Mouse (Mus musculus): Measurements from ENCODE around the gene Klhl6. TPM values are rescaled to one million over a fixed set of nuclear protein-coding genes. Genes with fewer than 3 reads are reported as not detected.

The Klhl6 gene
- polyA plus RNA-seq, 1 experiment, result 0.16 TPM

DNA sequence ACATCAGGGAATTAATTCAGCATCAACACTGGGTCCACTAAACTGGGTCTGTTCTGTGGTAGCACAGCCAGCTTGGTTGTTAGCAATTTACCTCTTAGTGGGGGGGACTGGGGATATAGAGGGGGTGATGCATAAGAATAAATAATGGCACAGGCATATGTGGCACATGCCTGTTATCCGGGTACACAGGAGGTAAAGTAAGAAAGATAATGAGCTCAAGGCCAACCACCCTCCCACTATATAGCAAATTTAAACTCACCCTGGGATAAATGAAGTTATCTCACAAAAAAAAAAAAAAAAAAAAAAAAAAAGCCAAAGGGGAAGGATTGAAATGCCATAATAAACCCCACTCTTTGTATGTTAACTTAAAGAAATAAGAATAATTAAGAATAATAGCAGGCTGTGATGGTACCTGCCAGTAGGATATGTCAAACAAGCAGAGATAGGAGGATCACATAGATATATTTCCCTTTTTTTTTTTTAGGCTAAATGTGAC lies 14.9 kb downstream of the Klhl6 start:
- no peak overlapping the region for H3ac ChIP-seq (ENCODE audit: control insufficient read depth, insufficient read length, low read depth)
- TF ChIP-seq MYOG (IDR thresholded peaks at IDR 0.05; ENCODE audit: control insufficient read depth, extremely low read depth, insufficient read length) (no peak), USF1 (IDR thresholded peaks at IDR 0.05; ENCODE audit: low read depth) (no peak), CEBPB (IDR thresholded peaks at IDR 0.05; ENCODE audit: low read depth) (no peak)
- no peaks in the 10 kb centered on the region for H3K27me3 ChIP-seq (ENCODE audit: control insufficient read depth, insufficient read depth, insufficient read length)
- no peaks in the 10 kb centered on the region for H3K79me2 ChIP-seq (ENCODE audit: control insufficient read depth, insufficient read depth)
- H3K36me3 ChIP-seq (ENCODE audit: control insufficient read depth, insufficient read depth), result no peaks in the 10 kb centered on the region
- H3K4me3 ChIP-seq (ENCODE audit: insufficient read depth, poor library complexity, severe bottlenecking), result no peak overlapping the region
- H3K79me3 ChIP-seq (ENCODE audit: low read depth), result no peaks in the 10 kb centered on the region

- H3ac ChIP-seq (ENCODE audit: control insufficient read depth, insufficient read length, low read depth), result no peak overlapping the region
- H3K79me2 ChIP-seq (ENCODE audit: control insufficient read depth, insufficient read depth), result no peaks in the 10 kb centered on the region
- TF ChIP-seq MYOD1 (IDR thresholded peaks at IDR 0.05; ENCODE audit: control insufficient read depth, insufficient read length, low read depth), result no peak
- TF ChIP-seq FOSL1 (IDR thresholded peaks at IDR 0.05; ENCODE audit: insufficient read depth, low read length, poor library complexity, severe bottlenecking), result no peak
- TF ChIP-seq USF1 (IDR thresholded peaks at IDR 0.05; ENCODE audit: low read depth), result no peak
- TF ChIP-seq CTCF (IDR thresholded peaks at IDR 0.05; ENCODE audit: control insufficient read depth, insufficient read depth, insufficient read length), result no peak
- TF ChIP-seq CEBPB (IDR thresholded peaks at IDR 0.05; ENCODE audit: low read depth), result no peak
- TF ChIP-seq MAX (IDR thresholded peaks at IDR 0.05), result no peak
- TF ChIP-seq MYOG (IDR thresholded peaks at IDR 0.05; ENCODE audit: control insufficient read depth, extremely low read depth, insufficient read length), result no peak
- no peak overlapping the region for H3K4me3 ChIP-seq (ENCODE audit: insufficient read depth, poor library complexity, severe bottlenecking)
- H3K36me3 ChIP-seq (ENCODE audit: control insufficient read depth, insufficient read depth), result no peaks in the 10 kb centered on the region
- H3K27me3 ChIP-seq (ENCODE audit: control insufficient read depth, insufficient read depth, insufficient read length), result no peaks in the 10 kb centered on the region
- no peaks in the 10 kb centered on the region for H3K79me3 ChIP-seq (ENCODE audit: low read depth)
Observed at GRCm38 (mm10) chr16:19966976-19967375, 15.9 kb downstream of the Klhl6 start.

DNA sequence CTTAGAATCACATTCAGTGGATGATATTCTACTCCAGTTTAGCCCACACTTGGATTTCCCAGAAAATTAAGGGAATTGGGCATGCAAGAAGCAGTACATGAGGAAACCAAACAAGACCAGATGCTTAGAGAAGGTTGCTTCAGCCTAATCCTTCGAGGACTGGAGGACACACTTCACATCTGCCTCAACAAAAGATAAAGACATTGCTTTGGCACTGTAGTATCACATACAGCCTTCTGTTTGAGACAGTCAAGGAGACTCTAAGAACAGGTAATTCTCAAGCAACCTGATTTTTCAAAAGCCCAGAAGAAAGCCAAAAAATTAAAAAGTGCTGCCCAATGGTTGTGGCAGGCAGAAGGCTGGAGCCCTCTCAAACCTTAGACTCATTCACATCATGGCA lies 16.4 kb downstream of the Klhl6 start:
- H3K27me3 ChIP-seq (ENCODE audit: control insufficient read depth, insufficient read depth, insufficient read length), result no peaks in the 10 kb centered on the region
- no peaks in the 10 kb centered on the region for H3K79me3 ChIP-seq (ENCODE audit: low read depth)
- no peaks in the 10 kb centered on the region for H3K79me2 ChIP-seq (ENCODE audit: control insufficient read depth, insufficient read depth)
- H3K36me3 ChIP-seq (ENCODE audit: control insufficient read depth, insufficient read depth), result no peaks in the 10 kb centered on the region
- no peak overlapping the region for H3ac ChIP-seq (ENCODE audit: control insufficient read depth, insufficient read length, low read depth)
- TF ChIP-seq MYOD1 (IDR thresholded peaks at IDR 0.05; ENCODE audit: control insufficient read depth, insufficient read length, low read depth), result no peak
- TF ChIP-seq CTCF (IDR thresholded peaks at IDR 0.05; ENCODE audit: control insufficient read depth, insufficient read depth, insufficient read length), result no peak
- no peak for TF ChIP-seq FOSL1 (IDR thresholded peaks at IDR 0.05; ENCODE audit: insufficient read depth, low read length, poor library complexity, severe bottlenecking)
- no peak for TF ChIP-seq CEBPB (IDR thresholded peaks at IDR 0.05; ENCODE audit: low read depth)
- TF ChIP-seq USF1 (IDR thresholded peaks at IDR 0.05; ENCODE audit: low read depth), result no peak
- TF ChIP-seq MYOG (IDR thresholded peaks at IDR 0.05; ENCODE audit: control insufficient read depth, extremely low read depth, insufficient read length), result no peak
- no peak for TF ChIP-seq MAX (IDR thresholded peaks at IDR 0.05)
- no peak overlapping the region for H3K4me3 ChIP-seq (ENCODE audit: insufficient read depth, poor library complexity, severe bottlenecking)

DNA sequence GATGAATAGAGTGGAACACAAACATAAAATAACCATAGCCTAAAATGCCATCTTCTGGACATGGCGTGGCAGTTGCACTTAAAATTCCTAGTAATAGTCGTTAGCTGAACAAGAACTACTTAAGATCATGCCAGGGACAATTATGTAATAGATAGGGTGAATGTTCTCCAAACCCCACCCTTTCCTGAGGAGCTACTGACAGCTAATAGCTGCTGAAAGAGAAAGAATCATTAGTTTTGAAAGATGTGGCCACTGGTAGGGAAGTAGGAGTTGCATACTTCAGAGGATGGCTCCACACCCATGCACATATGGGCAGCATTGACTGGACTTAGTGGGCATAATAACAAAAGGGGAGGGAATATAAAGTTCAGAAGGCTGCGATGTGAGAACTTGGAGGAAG lies 19.9 kb downstream of the Klhl6 start:
- no peaks in the 10 kb centered on the region for H3K79me3 ChIP-seq (ENCODE audit: low read depth)
- no peaks in the 10 kb centered on the region for H3K27me3 ChIP-seq (ENCODE audit: control insufficient read depth, insufficient read depth, insufficient read length)
- H3K4me3 ChIP-seq (ENCODE audit: insufficient read depth, poor library complexity, severe bottlenecking), result no peak overlapping the region
- H3ac ChIP-seq (ENCODE audit: control insufficient read depth, insufficient read length, low read depth), result no peak overlapping the region
- TF ChIP-seq FOSL1 (IDR thresholded peaks at IDR 0.05; ENCODE audit: insufficient read depth, low read length, poor library complexity, severe bottlenecking) (no peak), CTCF (IDR thresholded peaks at IDR 0.05; ENCODE audit: control insufficient read depth, insufficient read depth, insufficient read length) (no peak), CEBPB (IDR thresholded peaks at IDR 0.05; ENCODE audit: low read depth) (no peak), MYOD1 (IDR thresholded peaks at IDR 0.05; ENCODE audit: control insufficient read depth, insufficient read length, low read depth) (no peak), MAX (IDR thresholded peaks at IDR 0.05) (no peak), USF1 (IDR thresholded peaks at IDR 0.05; ENCODE audit: low read depth) (no peak), MYOG (IDR thresholded peaks at IDR 0.05; ENCODE audit: control insufficient read depth, extremely low read depth, insufficient read length) (no peak)
- no peaks in the 10 kb centered on the region for H3K36me3 ChIP-seq (ENCODE audit: control insufficient read depth, insufficient read depth)
- no peaks in the 10 kb centered on the region for H3K79me2 ChIP-seq (ENCODE audit: control insufficient read depth, insufficient read depth)

DNA sequence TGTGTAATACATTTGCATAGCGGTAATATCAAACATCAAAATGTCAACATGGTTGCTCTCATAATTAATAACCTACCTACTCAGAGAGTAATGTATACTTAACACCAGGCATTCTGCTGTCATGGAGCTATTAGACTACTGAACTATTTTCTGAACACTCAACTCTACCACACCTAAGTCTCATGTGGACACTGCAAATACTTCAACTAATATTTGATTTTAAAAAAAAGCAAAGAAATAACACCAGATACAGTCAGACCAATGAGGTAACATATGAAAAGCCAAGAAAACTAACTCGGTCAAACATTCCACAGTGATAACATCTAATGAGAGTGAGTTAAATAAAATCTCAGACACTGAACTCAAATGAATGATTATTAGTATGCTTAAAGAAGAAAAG lies 21.8 kb downstream of the Klhl6 start:
- no peaks in the 10 kb centered on the region for H3K36me3 ChIP-seq (ENCODE audit: control insufficient read depth, insufficient read depth)
- no peaks in the 10 kb centered on the region for H3K27me3 ChIP-seq (ENCODE audit: control insufficient read depth, insufficient read depth, insufficient read length)
- H3K79me2 ChIP-seq (ENCODE audit: control insufficient read depth, insufficient read depth), result no peaks in the 10 kb centered on the region
- no peak overlapping the region for H3K4me3 ChIP-seq (ENCODE audit: insufficient read depth, poor library complexity, severe bottlenecking)
- H3ac ChIP-seq (ENCODE audit: control insufficient read depth, insufficient read length, low read depth), result no peak overlapping the region
- TF ChIP-seq CTCF (IDR thresholded peaks at IDR 0.05; ENCODE audit: control insufficient read depth, insufficient read depth, insufficient read length), result no peak
- no peak for TF ChIP-seq MYOD1 (IDR thresholded peaks at IDR 0.05; ENCODE audit: control insufficient read depth, insufficient read length, low read depth)
- no peak for TF ChIP-seq FOSL1 (IDR thresholded peaks at IDR 0.05; ENCODE audit: insufficient read depth, low read length, poor library complexity, severe bottlenecking)
- no peak for TF ChIP-seq MYOG (IDR thresholded peaks at IDR 0.05; ENCODE audit: control insufficient read depth, extremely low read depth, insufficient read length)
- no peak for TF ChIP-seq USF1 (IDR thresholded peaks at IDR 0.05; ENCODE audit: low read depth)
- TF ChIP-seq MAX (IDR thresholded peaks at IDR 0.05), result no peak
- no peak for TF ChIP-seq CEBPB (IDR thresholded peaks at IDR 0.05; ENCODE audit: low read depth)
- no peaks in the 10 kb centered on the region for H3K79me3 ChIP-seq (ENCODE audit: low read depth)

- H3K4me3 ChIP-seq (ENCODE audit: insufficient read depth, poor library complexity, severe bottlenecking), result no peak overlapping the region
- no peaks in the 10 kb centered on the region for H3K79me3 ChIP-seq (ENCODE audit: low read depth)
- H3K79me2 ChIP-seq (ENCODE audit: control insufficient read depth, insufficient read depth), result no peaks in the 10 kb centered on the region
- TF ChIP-seq CTCF (IDR thresholded peaks at IDR 0.05; ENCODE audit: control insufficient read depth, insufficient read depth, insufficient read length) (no peak), MAX (IDR thresholded peaks at IDR 0.05) (no peak), MYOD1 (IDR thresholded peaks at IDR 0.05; ENCODE audit: control insufficient read depth, insufficient read length, low read depth) (no peak), MYOG (IDR thresholded peaks at IDR 0.05; ENCODE audit: control insufficient read depth, extremely low read depth, insufficient read length) (no peak), CEBPB (IDR thresholded peaks at IDR 0.05; ENCODE audit: low read depth) (no peak)
- H3K27me3 ChIP-seq (ENCODE audit: control insufficient read depth, insufficient read depth, insufficient read length), result no peaks in the 10 kb centered on the region
- no peaks in the 10 kb centered on the region for H3K36me3 ChIP-seq (ENCODE audit: control insufficient read depth, insufficient read depth)
- no peak overlapping the region for H3ac ChIP-seq (ENCODE audit: control insufficient read depth, insufficient read length, low read depth)
Observed at GRCm38 (mm10) chr16:19960407-19961058, 22.3 kb downstream of the Klhl6 start.
